Mouse (Mus musculus): Measurements from ENCODE around the gene Gjb3.

Gene Gjb3

DNA sequence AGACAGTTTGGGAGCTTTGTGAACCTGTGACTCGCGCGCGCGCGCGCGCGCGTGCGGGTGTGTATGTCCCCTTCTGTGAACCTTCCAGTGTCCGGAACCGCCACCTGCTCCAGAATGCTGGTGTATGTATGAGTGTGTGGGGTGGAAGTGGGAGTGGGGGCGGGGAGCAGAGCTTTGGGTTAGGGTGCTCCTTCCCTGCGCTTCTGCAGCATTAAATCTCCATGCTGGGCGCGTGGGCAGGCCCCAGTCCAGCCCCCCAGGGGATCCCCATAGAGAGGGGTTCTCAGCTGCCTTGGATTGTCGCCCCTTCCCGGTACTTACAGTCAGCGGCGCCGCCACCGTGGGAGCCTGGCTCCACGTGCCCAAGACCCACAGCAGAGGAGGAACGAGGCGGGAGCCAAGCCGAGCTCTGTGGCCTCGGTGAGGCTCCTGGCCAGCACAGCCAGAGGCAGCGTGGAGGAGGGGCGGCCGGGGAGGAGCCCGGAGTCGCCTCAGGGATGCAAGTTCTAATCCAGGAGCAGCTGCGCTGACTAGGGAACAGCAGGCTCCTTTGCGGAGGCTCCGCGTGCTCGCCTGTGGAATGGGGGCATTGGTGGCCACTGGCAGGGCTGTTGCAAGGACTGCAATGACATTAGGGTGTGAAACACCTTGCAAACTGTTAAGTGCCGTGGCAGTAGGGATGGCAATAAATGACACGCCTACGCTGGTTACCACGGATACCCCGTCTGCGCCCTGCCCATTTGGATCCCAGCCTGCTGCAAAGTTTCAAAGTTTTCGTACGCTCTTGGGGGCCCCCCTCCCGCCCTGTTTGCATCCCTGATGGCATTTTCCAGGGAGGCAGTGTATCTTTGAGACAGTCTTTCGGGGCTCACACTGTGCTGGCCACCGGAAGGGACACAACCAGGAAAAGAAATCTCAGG is at the start of gene Gjb3:
Gjb3 (minus strand) TSS at position 664 of the 920 bp plus-strand sequence.
- DNase-seq: peak; percentile 29

DNA sequence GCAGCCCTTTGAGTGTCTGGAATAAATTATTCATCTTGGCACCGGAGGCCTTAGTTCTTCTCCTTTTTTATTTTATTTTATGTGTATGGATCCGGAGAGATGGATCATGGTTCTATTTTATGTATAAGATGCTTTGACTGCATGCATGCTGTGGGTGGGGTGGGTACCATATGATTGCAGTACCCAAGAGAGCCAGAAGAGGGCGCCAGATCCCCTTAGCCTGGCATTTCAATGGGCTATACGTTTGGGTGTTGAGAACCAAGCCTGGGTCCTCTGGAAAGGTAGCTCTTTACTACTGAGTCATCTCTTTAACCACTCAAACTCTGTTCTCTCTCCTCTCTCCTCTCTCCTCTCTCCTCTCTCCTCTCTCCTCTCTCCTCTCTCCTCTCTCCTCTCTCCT is 46.7 kb upstream of the Gjb3 start:
- DNase-seq: no peak

DNA sequence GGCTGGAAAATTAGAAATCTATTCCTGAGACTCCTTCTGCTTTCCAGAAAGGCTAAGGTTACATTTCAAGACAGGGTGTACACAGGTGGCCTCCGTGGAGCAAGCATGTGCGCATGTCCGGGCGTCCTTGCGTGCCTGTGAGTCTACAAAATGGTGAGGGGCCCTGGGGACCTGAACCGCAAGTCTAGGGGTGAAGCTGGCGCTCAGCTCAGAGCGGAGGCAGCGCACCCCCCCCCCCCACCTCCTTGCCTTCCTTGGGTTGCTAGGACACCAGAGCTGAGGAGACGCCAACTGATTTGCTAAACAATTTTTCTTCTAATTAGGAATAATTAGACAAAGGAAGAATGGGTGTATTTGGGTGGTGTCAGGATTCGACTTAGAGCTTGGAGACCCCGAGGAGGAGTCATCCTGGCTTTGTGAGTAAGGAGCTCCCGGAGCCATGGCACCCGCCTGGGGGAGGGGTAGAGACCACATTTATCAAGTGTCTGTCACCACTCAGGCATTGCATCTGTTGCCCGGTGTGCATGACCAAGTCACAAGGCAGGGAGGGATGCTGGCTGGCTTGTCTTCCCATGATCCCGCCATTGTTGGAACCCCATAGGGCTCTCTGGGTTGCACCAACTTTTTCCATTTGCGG is 45.0 kb upstream of the Gjb3 start:
- peak; percentile 33 for DNase-seq

DNA sequence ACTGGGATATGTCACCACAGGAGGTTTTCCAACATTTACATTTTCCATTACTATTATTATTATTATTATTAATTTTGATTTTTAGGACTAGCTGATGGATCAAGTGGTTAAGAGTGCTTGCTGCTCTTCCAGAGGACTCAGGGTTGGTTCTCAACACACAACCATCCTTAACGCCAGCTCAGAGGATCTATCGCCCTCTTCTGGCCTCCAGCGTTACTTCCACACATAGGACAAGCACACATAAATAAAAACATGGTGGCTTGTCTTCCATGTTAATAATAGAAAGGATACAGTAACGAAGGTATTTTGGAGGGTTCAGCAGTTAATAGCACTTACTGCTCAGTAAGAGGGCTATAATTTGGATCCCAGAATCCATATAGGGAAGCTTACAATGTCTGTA is 44.0 kb upstream of the Gjb3 start:
- no peak for DNase-seq

DNA sequence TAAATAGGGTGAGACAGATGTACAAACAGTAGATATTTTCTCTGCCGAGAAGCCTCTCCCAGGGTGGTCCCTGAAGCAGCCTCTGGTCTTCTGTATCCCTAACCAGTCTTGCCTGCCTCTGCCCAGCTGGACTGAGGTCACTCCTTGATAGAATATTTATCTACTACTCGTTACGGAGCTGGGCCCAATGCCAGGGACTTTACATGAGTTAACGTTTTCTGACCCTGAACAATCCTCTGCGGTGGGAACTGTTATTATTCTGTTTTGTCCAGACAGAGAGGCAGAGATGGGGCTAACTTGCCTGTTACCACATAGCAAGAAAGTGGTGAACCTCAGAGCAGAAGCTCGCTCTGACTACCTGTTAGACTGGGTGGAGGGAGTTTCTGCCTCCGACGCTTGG is 42.8 kb upstream of the Gjb3 start:
- DNase-seq: no peak

DNA sequence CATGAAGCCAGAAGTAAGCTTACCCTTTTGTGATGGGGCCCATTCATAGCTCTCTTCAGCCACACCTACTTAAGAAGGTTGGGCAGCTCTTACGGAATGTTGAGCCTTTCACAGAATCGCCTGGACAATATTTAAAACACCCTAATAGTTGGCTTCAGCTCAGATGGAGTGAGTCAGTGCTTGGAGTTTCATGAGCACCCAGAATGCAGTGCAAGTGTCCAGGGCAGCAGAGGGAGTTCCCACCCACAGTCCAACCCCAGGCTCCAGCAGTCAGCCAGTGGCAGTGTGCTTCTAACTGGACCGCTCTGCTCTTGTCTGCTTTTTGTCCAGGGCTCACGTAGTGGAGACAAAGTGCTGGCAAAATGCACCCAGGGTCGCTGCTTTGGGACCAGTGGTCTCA is 40.9 kb upstream of the Gjb3 start:
- DNase-seq: no peak

DNA sequence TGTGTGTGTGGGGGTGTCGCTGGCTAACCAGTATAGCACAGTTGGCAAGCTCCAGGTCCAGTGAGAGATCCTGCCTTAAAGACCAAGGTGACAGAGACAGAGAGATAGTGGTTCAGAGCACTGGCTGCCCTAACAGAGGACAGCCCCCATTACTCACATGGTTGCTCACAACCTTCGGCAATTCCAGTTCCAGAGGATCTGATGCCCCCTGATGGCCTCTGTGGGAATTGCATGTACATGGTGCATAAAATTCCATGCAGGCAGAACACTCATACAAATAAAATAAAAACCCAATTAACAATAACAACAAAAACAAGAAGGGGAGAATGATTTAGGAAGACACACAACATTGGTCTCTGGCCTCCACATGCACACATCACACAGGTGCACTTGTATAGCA is 39.8 kb upstream of the Gjb3 start:
- no peak for DNase-seq

DNA sequence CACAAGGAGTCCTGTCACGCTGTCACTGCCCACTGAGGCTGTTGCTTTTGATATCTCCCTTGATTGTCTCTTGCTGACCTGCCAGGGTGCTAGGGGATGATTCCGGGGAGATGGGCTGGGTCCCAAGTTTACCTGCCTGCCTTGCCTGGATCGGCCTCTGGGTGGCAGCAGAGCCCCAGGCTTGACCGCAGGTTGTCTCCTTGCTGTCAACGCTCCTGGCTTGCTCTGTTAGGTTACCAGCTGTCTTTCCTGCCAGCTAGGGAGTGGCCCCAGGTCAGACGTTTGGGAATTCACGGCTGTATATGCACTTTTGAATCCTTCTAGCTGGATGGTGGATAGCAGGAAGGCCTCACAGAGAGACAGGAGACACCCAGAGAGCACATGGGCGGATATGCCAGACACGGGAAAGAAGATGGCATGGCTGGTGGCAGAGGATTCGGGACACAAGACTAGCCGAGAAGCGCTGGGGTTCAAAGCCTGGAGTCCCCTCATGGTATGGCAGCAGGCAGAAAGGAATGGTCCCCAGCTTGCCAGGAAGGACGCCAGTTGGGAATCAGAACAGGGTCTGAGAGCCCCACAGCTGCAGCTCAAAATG is 37.8 kb upstream of the Gjb3 start:
- DNase-seq: peak; percentile 88

DNA sequence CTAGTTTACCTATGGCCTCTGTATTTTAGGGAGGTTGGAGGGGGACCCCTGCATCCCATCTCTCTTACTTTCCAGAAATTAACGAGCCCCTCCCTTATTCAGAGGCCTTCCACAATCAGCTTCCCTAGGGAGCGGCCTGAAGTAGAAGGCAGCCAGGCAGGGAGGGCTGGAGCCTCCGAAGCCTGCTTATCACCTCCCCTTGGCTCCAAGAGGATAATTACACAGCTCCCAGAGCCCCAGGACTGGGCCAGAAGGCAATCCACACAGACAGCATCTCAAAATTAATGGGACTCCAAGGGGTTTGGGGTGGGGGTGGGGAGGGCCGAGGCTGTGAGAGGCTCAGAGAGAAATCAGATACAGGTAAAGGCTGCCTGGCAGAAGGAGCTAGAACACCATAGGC is 35.2 kb upstream of the Gjb3 start:
- no peak for DNase-seq

DNA sequence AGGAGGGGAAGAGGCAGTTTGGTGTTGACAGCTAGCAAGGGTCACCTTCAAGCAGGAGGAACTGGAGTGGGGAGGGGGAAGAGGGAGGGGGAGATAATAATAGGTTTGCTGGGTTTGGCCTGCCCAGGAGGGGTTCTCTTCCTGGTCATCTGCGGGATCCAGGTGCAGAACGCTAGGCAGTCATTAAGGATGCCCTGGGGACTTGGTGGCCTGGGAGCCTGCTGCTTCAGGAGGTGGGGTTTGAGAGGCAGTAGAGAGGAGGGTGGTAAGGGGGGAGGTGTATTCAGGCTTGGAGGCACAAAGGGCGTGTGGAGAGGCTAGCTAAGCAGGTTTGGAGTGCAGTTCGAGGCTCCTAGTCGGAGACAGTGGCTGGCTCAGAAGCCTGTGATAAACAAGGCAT is 34.8 kb upstream of the Gjb3 start:
- DNase-seq: no peak

DNA sequence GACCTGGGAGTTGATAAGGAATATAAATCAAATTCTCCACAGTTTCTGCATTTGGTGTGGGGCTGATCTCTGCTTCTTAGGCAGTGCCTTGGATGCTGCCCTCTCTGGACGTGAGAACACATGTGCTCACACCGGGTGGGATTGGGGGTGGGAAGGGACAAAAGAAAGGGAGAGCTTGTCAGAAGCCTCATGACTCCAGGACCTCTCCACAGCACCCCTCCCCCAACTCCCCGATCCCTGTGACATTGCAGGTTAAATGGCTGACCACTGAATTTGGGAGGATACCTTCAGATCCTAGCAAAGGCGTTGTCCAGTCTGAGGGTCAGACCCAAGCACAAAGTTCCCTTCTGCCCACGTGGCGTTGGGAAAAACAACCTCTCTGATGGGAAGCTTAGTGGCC is 33.8 kb upstream of the Gjb3 start:
- no peak for DNase-seq

DNA sequence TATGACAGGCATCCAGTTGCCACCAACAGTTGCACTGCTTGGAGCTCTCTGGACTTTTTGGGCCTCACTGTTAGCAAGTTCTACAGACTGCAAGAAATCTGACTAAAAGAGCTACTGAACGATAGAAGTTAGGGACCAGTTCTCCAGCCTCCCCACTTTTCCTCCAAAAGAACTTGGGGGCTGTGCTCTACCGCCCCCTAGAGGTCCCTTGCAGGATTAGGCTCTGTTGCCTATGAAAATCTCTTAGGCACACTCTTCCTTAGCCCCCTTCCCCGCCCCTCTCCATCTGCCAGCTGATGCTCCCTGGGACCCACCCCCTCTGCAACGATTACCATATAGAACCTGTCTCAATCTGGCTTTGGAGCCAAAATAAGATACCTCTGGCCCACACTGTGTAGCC is 32.7 kb upstream of the Gjb3 start:
- DNase-seq: no peak

DNA sequence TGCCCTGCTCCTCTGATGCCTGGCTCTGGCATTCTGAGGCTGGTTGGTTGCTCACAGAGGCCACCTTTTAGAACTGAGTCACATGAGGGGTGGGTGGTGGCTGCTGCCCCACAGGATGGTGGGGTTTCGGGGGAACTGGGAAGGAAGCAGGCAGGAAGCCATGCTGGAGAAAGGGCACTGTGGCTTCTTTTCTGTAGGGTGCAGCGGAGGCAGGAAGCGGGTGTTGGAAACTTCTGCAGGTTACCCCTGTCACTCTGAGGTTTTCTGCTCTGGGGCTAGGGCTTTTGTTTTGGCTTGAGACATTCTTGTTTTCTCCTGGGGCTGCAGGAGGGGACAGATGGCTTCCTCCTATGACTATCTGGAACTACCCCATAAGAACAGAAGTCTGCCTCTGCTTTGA is 31.9 kb upstream of the Gjb3 start:
- DNase-seq: no peak

DNA sequence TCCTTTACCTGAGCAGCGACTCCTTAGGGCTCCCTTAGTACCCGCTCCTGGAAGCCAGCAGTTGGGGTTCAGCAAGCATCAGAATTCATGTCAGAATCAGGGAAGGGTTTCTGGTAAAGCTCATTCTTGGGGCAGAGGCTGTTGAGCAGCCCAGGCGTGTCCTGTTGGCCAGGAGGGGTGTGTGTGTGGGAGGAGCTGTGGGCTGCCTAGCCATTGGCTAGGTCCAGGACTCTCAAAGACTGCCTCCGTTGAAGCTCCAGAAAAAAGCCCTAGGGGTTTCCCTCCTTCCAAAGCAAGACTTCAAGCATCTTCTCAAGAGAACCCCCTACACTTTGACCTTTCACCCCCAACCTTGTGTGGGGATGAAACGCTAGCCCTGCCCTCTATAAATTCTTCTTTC is 27.4 kb upstream of the Gjb3 start, which contains the start of gene Gjb5:
Gjb5 (minus strand) TSS at position 164 of the 400 bp plus-strand sequence.
- no peak for DNase-seq

DNA sequence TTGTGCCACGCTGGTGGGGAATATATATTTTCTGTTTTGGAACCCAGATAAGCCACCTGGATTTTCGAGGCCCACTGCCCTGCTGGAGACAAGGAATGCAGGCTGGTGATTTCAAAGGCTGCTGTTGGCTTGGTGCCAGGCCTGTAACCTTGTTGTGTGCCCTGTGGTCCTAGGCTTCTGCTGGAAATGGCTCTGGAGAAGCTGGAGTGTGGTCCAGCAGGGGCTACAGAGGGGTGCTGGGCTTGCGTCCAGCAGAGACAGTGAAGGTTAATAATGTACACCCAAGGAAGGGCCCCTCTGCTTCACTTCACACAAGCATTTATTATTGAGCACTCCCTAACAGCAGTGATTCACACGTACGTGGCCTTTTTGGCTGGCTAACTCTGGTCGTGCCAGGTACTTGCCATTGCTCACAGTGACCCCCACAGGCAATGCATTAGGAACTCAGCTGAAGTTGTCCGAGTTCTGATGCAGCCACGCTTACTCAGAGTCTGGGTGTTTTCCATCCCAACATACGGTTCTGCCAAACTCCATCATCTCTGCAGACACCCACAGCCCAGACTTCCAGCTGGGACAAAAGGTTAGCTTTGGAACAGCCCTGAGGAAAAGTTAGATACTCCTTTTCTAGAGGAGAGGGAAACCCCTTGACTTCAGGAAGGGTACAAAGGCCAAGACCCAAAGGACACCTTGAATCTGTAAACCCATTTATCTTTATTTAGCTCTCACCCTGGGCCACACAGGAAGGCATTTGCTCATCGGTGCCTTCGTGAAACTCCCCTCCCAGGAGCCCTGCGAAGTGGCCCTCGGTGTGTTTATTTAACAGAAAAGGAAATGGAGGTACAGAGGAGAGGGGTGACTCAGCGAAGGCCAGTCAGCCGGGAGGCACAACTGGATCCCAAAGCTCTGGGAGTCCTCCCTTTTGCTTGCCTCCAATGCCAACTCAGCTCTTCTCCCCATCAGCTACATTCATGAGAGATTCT is 24.2 kb upstream of the Gjb3 start:
- DNase-seq: no peak

DNA sequence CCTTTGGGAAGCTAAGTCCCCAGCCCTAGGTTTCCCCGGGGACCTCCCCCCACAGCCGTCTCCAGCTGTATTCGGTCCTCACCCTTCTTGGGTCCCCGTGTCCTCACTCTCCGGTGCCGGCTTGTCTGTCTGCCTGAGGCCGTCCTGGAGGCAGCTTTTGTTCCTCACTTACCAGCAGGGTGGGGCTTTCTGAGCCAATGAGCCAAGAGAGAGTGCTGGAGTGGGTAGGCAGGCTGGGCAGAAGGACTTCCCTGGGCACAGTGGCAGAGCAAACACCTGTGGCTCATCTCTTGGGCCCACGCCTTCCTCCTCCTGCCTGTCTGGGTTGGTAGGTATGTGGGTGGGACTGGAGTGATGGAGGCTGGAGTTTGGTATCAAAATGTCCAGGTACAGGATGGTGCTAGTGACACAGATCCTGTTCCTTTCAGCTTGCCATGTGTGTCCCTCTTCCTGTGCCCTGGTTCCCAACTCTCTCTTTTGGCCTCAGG is 23.4 kb upstream of the Gjb3 start, which contains the start of gene Gjb4:
Gjb4 (minus strand) TSS at position 131 of the 488 bp plus-strand sequence.
- no peak for DNase-seq

DNA sequence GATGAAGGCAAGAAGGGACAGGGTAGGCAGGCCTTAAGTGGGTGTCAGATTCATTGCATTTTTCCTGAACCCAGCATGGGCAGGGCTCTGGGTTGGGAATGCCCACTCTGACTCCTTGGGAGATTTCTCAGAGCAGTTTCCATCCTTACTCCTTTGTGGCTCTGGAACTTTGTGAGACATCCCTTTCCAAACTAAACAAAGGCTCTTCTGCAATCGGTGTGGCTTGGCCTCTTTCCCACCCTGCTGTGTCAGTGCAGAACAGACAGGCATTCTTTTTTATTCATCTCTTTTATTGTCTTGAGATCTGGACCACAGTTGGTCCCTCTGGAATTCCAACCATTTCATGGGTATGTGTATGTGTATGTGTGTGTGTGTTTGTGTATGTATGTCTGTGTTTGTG is 21.9 kb upstream of the Gjb3 start:
- DNase-seq: no peak

DNA sequence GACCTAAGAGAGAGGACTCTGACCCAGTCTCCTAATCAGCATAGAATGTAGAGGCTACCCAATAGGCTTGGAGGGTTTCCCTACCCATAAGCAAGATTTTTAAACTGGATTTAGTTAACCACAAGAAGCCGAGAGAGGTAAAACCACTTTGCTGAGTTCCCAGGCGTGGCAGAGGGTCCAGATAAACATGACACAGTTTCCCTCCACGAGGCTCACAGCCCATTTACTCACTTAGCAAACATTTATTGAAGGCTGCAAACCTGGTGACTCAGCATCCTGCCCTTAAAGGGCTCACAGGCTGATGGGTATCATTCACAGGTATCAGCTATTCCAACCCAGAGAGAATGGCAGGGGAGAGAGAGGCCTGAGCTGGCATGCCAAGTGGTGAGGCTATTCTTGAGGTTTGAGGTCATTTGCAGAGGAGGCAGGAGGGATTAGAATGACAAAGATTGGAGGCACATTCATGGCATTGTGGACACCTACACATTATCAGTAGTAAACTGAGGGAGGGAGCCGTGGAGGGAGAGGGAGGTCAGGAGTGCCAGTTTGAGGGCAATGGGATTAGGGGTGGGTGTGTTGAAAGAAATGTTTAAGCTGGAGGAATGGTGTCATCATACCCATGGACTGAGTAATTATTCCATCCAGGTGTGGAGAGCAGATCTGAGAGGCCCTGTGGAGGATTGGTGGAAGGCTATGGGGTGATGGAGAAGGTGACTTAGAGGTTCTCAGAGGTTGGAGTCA is 19.1 kb upstream of the Gjb3 start:
- no peak for DNase-seq

DNA sequence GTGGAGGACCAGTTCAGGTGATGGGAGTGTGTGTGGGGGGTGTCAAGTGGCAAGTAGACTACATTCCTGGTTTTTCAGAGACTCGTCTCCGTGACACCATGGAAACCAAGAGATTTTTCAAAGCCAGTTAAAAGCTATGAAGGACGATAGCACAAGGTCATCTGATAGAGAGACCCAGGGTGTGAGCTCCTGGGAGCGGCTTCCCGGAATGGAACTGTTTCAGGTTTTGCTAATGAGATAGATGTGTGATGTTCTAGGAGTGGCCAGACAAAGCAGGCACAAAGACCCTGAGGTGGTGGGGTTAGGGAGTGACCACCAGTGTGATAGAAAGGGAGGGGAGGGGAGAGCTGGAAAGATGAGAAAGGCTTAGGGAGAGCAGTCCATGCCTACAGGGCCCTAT is 14.4 kb upstream of the Gjb3 start:
- DNase-seq: no peak

DNA sequence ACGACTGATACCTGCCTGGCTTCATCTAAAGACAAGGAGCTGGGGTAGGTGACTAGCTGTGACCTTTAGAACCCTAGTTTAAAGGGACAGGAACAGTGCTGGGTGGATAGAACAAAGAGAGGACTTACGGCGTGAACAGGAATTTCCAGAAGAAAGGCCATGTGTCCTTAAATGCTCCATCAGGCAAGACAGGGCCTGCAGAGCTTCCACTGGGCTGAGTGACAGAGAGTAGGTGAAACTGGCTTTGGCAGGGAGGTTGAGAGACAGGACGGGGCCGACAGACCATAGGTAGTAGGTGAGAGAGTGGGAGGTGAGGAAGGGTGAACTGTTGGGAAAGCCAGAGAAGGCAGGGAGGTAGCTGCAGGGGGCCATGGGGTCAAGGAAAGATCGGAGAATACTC is 10.7 kb upstream of the Gjb3 start:
- DNase-seq: no peak

DNA sequence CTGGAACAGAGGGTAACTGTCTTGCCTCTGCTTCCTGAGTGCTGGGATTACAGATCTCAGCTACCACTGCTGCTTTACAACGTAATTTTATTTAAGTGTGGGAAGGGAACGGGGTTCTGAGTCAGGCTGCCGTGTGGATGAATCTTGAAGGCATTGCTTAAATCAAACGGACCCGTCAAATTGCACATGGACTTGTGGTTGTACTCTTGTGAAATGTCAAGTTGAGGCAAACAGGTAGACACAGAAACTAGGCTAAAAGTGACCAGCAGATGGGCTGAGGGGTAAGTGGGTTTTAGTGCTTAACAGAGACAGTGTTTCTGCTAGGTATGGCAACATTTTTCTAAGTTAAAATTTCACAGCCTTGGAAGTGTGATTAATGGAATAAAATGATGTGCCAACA is 7.0 kb upstream of the Gjb3 start:
- no peak for DNase-seq

Measured in right cerebral cortex, postnatal 4 days (tissue).